Mouse (Mus musculus) limb, embryonic 11.5 days (tissue): ENCODE results near the gene Dis3l2. TPM values are rescaled to one million over a fixed set of nuclear protein-coding genes. Genes with fewer than 3 reads are reported as not detected.

ENCODE experiments used
- ATAC-seq: fragments of 200-750 bp; cut with Nextera tagmentation; 2 replicates; pipeline ENCODE4 v1.8.0; 2017; ENCODE audit warnings: low read depth; ENCODE audit not compliant: insufficient number of reproducible peaks, low FRiP score, low TSS enrichment
- DNase-seq: peaks from one replicate; pipeline ENCODE4 v3.0.0-alpha.2; 2015; ENCODE audit warnings: low spot score
- H3K27ac ChIP-seq: fragments of 300-500 bp; sonication (generic); replicated peaks from 2 replicates; pipeline ENCODE4 v1.5.1; 2014; ENCODE audit warnings: low read depth, mild to moderate bottlenecking, low read length
- H3K27me3 ChIP-seq: fragments of 300-500 bp; sonication (generic); 2 replicates; pipeline ENCODE4 v1.6.1; 2014; ENCODE audit warnings: mild to moderate bottlenecking, low read length, mixed read lengths; ENCODE audit not compliant: control insufficient read depth, insufficient read depth
- H3K36me3 ChIP-seq: fragments of 300-500 bp; sonication (generic); 2 replicates; pipeline ENCODE4 v1.6.1; 2014; ENCODE audit warnings: mild to moderate bottlenecking, low read length, moderate library complexity, mixed read lengths; ENCODE audit not compliant: control insufficient read depth, insufficient read depth
- H3K4me1 ChIP-seq: fragments of 300-500 bp; sonication (generic); 2 replicates; pipeline ENCODE4 v1.6.1; 2014; ENCODE audit warnings: low read length, mixed read lengths; ENCODE audit not compliant: control insufficient read depth, insufficient read depth
- H3K4me2 ChIP-seq: fragments of 300-500 bp; sonication (generic); 2 replicates; pipeline ENCODE4 v1.6.1; 2014; ENCODE audit warnings: low read depth, mild to moderate bottlenecking, moderate library complexity; ENCODE audit not compliant: severe bottlenecking
- H3K4me3 ChIP-seq: fragments of 300-500 bp; sonication (generic); 2 replicates; pipeline ENCODE4 v1.5.1; 2014; ENCODE audit warnings: low read depth, low read length
- H3K9ac ChIP-seq: fragments of 300-500 bp; sonication (generic); 2 replicates; pipeline ENCODE4 v1.6.1; 2014; ENCODE audit warnings: mild to moderate bottlenecking, low read length
- H3K9me3 ChIP-seq: fragments of 300-500 bp; sonication (generic); 2 replicates; pipeline ENCODE4 v1.6.1; 2016; ENCODE audit warnings: low read length; ENCODE audit not compliant: control insufficient read depth
- WGBS: fragments of 180-500 bp; shearing (Covaris S2); extraction: QIAGEN DNeasy Blood & Tissue Kit; methylation state at CpG from one replicate; pipeline ENCODE4 v1.1.7; 2014; 5-methylcytosine and 5-hydroxymethylcytosine counted together
- polyA plus RNA-seq: library from polyadenylated mRNA; unstranded; fragments of >200 nt; fragmentation: Nextera tagmentation; extraction: Ambion mirVana; gene quantifications from 2 replicates; pipeline ENCODE4 v1.2.1, GENCODE M21; 2014

The Dis3l2 gene
- polyA plus RNA-seq, 1 experiment from 2014 or later = 30.3 TPM

DNA sequence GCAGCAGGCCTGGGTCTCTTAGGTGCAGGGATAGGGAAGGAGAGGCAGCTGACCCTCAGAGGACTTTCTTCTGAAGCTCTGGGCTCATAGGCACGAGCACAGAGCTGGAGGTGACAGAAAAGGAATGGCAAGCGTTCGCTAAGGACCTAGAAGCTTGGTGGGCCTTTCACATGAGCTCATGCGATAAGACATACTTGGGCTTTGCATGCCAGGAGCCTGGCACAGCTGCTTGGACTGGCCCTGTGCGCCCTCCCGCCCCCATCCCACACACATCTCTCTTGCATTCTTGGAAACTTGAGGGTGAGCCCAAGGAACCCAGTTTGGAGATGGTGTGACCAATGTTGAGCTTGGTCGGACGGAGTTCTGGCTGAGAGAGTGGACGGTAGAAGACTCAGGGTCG is 24.9 kb upstream of the Dis3l2 start:
- DNase-seq (no peak), ATAC-seq (no peak)
- Histone ChIP-seq H3K9me3 (no peaks in the 10 kb centered on the region), H3K4me1 (no peaks in the 10 kb centered on the region), H3K4me2 (no peak overlapping the region), H3K36me3 (no peaks in the 10 kb centered on the region), H3K27ac (no peak overlapping the region), H3K9ac (no peak overlapping the region), H3K27me3 (no peaks in the 10 kb centered on the region), H3K4me3 (no peak overlapping the region)
- 86% methylated on average over 10 of the region's 10 CpGs for WGBS

DNA sequence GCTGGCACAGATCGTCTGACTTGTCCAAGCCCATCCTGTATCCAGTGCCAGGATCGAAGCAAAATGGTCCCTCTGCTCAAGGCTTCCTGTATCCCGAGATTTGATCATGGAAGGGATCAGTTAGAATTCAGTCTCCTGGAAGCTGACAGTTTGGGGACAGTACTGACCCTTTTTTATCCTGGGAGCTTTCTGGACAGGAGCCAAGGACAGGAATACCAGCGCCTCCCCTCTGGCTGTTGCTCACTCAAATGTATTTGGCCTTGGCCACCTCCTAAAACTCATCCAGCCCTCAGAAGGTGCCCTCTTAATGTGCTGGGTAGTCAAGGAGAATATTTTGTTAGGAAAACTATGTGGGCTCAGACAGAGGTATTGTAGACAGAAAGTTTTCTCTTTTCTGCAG is 16.4 kb upstream of the Dis3l2 start:
- H3K27me3 ChIP-seq = no peaks in the 10 kb centered on the region
- no peak overlapping the region for H3K27ac ChIP-seq
- H3K9ac ChIP-seq = no peak overlapping the region
- no peak overlapping the region for H3K4me3 ChIP-seq
- ATAC-seq = no peak
- no peaks in the 10 kb centered on the region for H3K4me1 ChIP-seq
- WGBS = 89% methylated on average over 4 of the region's 4 CpGs
- H3K36me3 ChIP-seq = no peaks in the 10 kb centered on the region
- no peak for DNase-seq
- H3K9me3 ChIP-seq = no peaks in the 10 kb centered on the region
- H3K4me2 ChIP-seq = no peak overlapping the region

DNA sequence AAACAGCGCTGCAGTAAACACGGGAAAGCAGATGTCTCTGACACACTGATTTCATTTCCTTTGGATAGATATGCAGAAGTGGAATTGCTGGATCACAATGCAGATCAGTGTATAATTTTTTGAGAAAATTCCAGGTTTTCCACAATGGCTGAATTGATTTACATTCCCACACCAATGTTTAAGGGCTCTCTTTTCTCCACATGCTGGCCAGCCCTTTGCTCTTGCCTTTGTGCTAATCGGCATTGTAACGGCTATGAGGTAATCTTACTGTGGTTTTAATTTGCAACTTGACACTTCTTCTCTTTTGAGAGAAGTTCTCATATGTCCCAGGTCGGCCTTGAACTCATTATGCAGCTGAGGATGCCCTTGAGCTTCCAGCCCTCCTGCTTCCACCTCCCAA is 12.6 kb upstream of the Dis3l2 start:
- H3K27me3 ChIP-seq = no peaks in the 10 kb centered on the region
- H3K36me3 ChIP-seq = no peaks in the 10 kb centered on the region
- 56% methylated on average over 5 of the region's 5 CpGs for WGBS
- DNase-seq = no peak
- no peak for ATAC-seq
- H3K4me3 ChIP-seq = no peak overlapping the region
- H3K4me1 ChIP-seq = no peaks in the 10 kb centered on the region
- H3K9ac ChIP-seq = no peak overlapping the region
- H3K4me2 ChIP-seq = no peak overlapping the region
- H3K27ac ChIP-seq = no peak overlapping the region
- H3K9me3 ChIP-seq = no peaks in the 10 kb centered on the region

DNA sequence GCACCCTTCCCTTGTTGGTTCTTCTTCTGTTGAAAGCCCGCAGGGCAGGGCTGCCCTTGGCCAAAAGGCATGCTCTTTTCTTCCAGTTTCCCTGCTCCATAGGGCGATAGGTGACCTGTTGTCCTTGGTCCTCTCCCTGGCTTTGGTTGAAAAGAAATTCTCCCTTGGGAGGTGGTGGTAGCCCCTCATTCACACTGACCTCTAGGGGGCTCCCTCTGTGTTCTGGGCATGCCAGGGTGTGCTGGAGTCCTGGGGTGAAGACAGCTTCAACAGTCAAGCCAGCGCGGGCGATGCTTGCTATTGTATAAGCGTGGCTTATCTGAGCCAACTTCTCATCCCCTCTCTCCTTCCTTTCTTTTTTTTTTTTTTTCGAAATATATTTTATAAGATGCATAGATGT is 6.7 kb upstream of the Dis3l2 start:
- H3K27ac ChIP-seq = no peak overlapping the region
- no peaks in the 10 kb centered on the region for H3K36me3 ChIP-seq
- no peaks in the 10 kb centered on the region for H3K4me1 ChIP-seq
- H3K27me3 ChIP-seq = no peaks in the 10 kb centered on the region
- WGBS = 58% methylated on average over 7 of the region's 7 CpGs
- no peak for DNase-seq
- H3K9ac ChIP-seq = no peak overlapping the region
- no peak overlapping the region for H3K4me2 ChIP-seq
- H3K4me3 ChIP-seq = no peak overlapping the region
- no peak for ATAC-seq
- no peaks in the 10 kb centered on the region for H3K9me3 ChIP-seq

DNA sequence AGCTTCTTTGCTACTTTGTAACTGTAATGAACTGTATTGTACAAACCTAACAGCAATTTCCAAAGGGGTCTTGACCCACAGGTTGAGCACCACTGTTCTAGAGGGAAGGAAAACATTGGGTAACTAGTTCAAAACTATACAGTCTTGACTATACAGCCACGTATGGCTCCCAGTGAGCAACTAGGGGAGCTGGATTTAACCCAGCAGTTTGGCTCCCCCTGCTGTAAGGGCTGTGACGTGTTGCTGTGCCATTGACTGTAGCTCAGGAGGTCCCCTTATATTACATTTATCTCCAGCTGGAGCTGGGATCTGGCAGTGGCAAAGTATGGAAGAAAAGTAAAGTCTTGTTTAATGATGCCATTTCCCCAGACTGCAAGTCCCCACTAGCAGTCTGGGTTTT is 4.9 kb upstream of the Dis3l2 start:
- WGBS = 28% methylated on average over 2 of the region's 2 CpGs
- H3K27me3 ChIP-seq = no peaks in the 10 kb centered on the region
- H3K9me3 ChIP-seq = no peaks in the 10 kb centered on the region
- no peak overlapping the region for H3K4me2 ChIP-seq
- no peaks in the 10 kb centered on the region for H3K4me1 ChIP-seq
- no peak overlapping the region for H3K27ac ChIP-seq
- no peak overlapping the region for H3K4me3 ChIP-seq
- H3K36me3 ChIP-seq = no peaks in the 10 kb centered on the region
- ATAC-seq (no peak), DNase-seq (no peak)
- H3K9ac ChIP-seq = no peak overlapping the region

DNA sequence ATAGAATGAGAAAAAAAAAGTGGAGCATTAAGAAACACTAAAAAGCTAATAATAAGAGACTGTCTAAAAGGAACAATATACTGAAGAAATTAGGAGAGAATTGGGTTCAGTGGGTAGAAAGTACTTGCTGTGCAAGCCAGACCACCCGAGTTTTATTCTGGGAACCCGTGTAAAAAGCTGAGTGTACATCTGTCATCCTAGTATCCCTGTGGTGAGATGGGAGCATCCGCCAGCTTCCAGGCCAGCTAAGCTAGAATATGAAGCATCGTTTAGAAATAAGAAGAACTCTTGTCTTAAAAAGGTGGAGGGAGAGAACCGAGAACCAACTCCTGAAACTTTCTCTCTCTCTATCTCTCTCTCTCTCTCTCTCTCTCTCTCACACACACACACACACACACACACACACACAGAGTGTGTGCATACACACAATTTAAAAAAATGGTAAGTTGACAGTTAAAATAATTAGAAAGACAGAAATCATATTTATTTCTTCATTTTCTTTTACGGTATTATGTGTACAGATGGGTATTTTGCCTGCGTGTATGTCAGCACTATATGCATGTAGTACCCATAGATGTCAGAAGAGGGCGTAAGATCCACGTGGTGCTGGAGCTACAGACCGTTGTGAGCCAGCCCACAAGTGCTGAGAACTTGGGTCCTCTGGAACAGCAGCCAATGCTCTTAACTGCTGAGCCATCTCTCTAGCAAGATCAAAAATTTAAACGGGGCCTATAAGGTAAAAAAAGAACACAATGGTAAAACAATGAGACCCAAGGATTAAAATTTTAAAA is 4.1 kb upstream of the Dis3l2 start:
- no peak overlapping the region for H3K9ac ChIP-seq
- ATAC-seq (no peak), DNase-seq (no peak)
- H3K4me1 ChIP-seq = no peaks in the 10 kb centered on the region
- 63% methylated on average over 11 of the region's 11 CpGs for WGBS
- no peak overlapping the region for H3K4me3 ChIP-seq
- H3K27me3 ChIP-seq = no peaks in the 10 kb centered on the region
- H3K4me2 ChIP-seq = no peak overlapping the region
- H3K36me3 ChIP-seq = no peaks in the 10 kb centered on the region
- no peaks in the 10 kb centered on the region for H3K9me3 ChIP-seq
- no peak overlapping the region for H3K27ac ChIP-seq

DNA sequence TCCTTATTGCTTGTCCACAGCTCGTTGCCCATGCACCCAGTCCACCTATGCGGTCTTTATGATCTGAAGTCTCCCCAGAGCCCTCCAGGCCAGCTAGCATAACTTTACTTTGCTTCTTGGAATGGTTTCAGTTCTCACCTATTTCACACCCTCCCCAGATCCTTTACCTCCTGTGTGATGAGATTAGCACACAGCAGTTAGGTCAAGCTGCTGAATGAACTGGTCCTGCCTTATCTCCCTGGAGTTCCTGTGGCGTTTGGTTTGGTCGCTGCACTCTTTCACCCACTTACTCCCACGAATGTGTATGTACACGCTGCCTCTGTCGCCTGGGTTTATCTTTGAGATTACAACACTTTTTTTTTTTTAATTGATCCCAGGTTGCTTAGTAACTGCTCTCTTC is 3.2 kb upstream of the Dis3l2 start:
- H3K4me2 ChIP-seq = no peak overlapping the region
- no peaks in the 10 kb centered on the region for H3K36me3 ChIP-seq
- no peaks in the 10 kb centered on the region for H3K27me3 ChIP-seq
- H3K9ac ChIP-seq = no peak overlapping the region
- DNase-seq (no peak), ATAC-seq (no peak)
- 74% methylated on average over 7 of the region's 7 CpGs for WGBS
- no peaks in the 10 kb centered on the region for H3K4me1 ChIP-seq
- H3K27ac ChIP-seq = no peak overlapping the region
- no peaks in the 10 kb centered on the region for H3K9me3 ChIP-seq
- no peak overlapping the region for H3K4me3 ChIP-seq

DNA sequence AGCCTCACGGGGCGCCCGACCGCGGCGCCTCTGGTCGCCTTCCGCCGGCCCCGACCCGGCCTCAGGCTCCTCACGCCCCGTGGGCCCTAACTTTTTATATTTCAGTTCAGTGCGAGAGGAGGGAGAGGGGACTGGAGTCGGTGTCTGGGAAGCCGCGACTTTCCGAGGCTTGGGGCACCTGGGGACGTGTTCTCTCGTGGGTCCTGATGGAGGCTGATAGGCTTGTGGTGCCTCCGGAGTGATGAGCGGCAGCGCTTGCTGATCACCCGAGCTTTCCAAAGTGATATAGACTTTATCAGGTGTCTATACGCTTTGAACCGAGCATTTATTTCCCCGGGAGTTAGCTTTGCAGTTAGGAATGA is 338 bp downstream of the Dis3l2 start:
- Histone ChIP-seq H3K9ac (peak overlapping the region; percentile 97), H3K27me3 (no peaks in the 10 kb centered on the region), H3K27ac (peak overlapping the region; percentile 89), H3K9me3 (no peaks in the 10 kb centered on the region), H3K4me2 (peak overlapping the region; percentile 78), H3K4me3 (peak overlapping the region; percentile 92), H3K4me1 (no peaks in the 10 kb centered on the region), H3K36me3 (no peaks in the 10 kb centered on the region)
- DNase-seq = no peak
- 0% methylated on average over 26 of the region's 27 CpGs for whole genome bisulfite sequencing
- no peak for ATAC-seq

DNA sequence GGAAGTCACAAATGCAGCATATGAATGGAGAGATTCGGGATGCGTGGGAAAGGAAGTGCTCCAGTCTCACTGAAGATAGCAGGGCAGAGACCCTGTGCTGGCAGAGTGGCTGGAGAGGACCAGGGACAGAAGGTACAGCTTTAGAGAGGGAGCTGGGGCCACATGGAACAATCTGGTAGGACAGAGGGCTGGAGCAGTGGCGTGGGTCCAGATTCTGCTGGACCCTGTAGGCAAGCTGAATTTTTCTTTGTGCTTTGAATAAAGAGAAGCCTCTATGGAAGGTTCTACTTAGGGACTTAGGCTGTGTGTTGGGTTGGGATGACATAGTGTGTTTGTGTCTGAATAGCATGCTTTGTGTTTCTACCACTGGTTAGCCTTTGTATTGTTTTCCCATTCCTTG is 1.9 kb downstream of the Dis3l2 start:
- H3K36me3 ChIP-seq = no peaks in the 10 kb centered on the region
- H3K27ac ChIP-seq = no peak overlapping the region
- ATAC-seq (no peak), DNase-seq (no peak)
- no peaks in the 10 kb centered on the region for H3K4me1 ChIP-seq
- H3K9ac ChIP-seq = no peak overlapping the region
- H3K9me3 ChIP-seq = no peaks in the 10 kb centered on the region
- H3K27me3 ChIP-seq = no peaks in the 10 kb centered on the region
- WGBS = 84% methylated on average over 3 of the region's 3 CpGs
- H3K4me3 ChIP-seq = no peak overlapping the region
- no peak overlapping the region for H3K4me2 ChIP-seq
